In genomic region chr6:127974000-127974399, GRCm38 (mm10) we compare ENCODE assay signal across 9 mouse cellular contexts.
DNase-seq lines count a peak whose midpoint lies in the region; ATAC-seq lines count a peak whose summit lies in the region.
"Had no signal": no experiment of that assay in that cellular context is flagged by ENCODE, and none has a peak within 500 bp of the region (broad histone marks: within the 10 kb centered on the region; RNA-seq: fewer than 3 reads in every experiment).

No protein-coding gene starts in this region.

- no peak for ATAC-seq in heart, embryonic 15.5 days (replicated peaks; ENCODE audit: insufficient number of reproducible peaks, insufficient read depth, low FRiP score, low read depth)
- 0 out of 2 replicates have a peak, but pooled peaks have one; percentile 12 for ATAC-seq in forebrain, embryonic 15.5 days (replicated peaks)
- ATAC-seq in midbrain, embryonic 12.5 days (ENCODE audit: low FRiP score, low read depth): no peak
- no peak for ATAC-seq in megakaryocyte progenitor cell, adult 5-6 weeks (replicated peaks; ENCODE audit: poor library complexity)

- H3K4me2 ChIP-seq in heart, embryonic 15.5 days: no peak overlapping the region
- H3K4me2 ChIP-seq in forebrain, embryonic 15.5 days (replicated peaks): no peak overlapping the region
- H3K4me2 ChIP-seq in midbrain, embryonic 12.5 days (replicated peaks): no peak overlapping the region
- H3K4me2 ChIP-seq: limb, embryonic 13.5 days had no signal

- H3K4me1 ChIP-seq in heart, embryonic 15.5 days (replicated peaks): peaks cover 50% of the 10 kb centered on the region
- H3K4me1 ChIP-seq in forebrain, embryonic 15.5 days: peaks cover 15% of the 10 kb centered on the region
- peaks cover 17% of the 10 kb centered on the region; the same call in 1 of the 2 replicates for H3K4me1 ChIP-seq in midbrain, embryonic 12.5 days

- no peak overlapping the region for H3K9ac ChIP-seq in heart, embryonic 15.5 days
- H3K9ac ChIP-seq in forebrain, embryonic 15.5 days (replicated peaks): no peak overlapping the region
- no peak overlapping the region for H3K9ac ChIP-seq in midbrain, embryonic 12.5 days (replicated peaks)

- no peak for DNase-seq in heart, postnatal 14 days
- peak; percentile 41 for DNase-seq in adrenal gland, postnatal 10 days
- no peak for DNase-seq in liver
- no peak for DNase-seq in kidney, postnatal 36 days

- intact Hi-C loops in heart, postnatal 14 days (cut with DNase I): no loop called here

- no peaks in the 10 kb centered on the region for H3K36me3 ChIP-seq in heart, embryonic 15.5 days
- H3K36me3 ChIP-seq in forebrain, embryonic 15.5 days: no peaks in the 10 kb centered on the region
- H3K36me3 ChIP-seq in midbrain, embryonic 12.5 days: no peaks in the 10 kb centered on the region
- H3K36me3 ChIP-seq: limb, embryonic 13.5 days had no signal

- no peaks in the 10 kb centered on the region for H3K27me3 ChIP-seq in heart, embryonic 15.5 days
- H3K27me3 ChIP-seq in forebrain, embryonic 15.5 days: no peaks in the 10 kb centered on the region
- H3K27me3 ChIP-seq in midbrain, embryonic 12.5 days: no peaks in the 10 kb centered on the region
- H3K27me3 ChIP-seq: limb, embryonic 13.5 days had no signal

- WGBS in heart, embryonic 15.5 days: 42% methylated on average over 9 of the region's 9 CpGs
- 49% methylated on average over 9 of the region's 9 CpGs for WGBS in forebrain, embryonic 15.5 days
- 53% methylated on average over 9 of the region's 9 CpGs for WGBS in midbrain, embryonic 12.5 days

- no peaks in the 10 kb centered on the region for H3K9me3 ChIP-seq in heart, embryonic 15.5 days (replicated peaks)
- H3K9me3 ChIP-seq in forebrain, embryonic 15.5 days: no peaks in the 10 kb centered on the region
- no peaks in the 10 kb centered on the region for H3K9me3 ChIP-seq in midbrain, embryonic 12.5 days
- H3K9me3 ChIP-seq: limb, embryonic 13.5 days had no signal

- no peak overlapping the region for H3K4me3 ChIP-seq in heart, embryonic 15.5 days
- no peak overlapping the region for H3K4me3 ChIP-seq in forebrain, embryonic 15.5 days
- H3K4me3 ChIP-seq in midbrain, embryonic 12.5 days: no peak overlapping the region
- H3K4me3 ChIP-seq: limb, embryonic 13.5 days had no signal

- H3K27ac ChIP-seq in heart, embryonic 15.5 days: peak overlapping the region; percentile 44
- H3K27ac ChIP-seq in forebrain, embryonic 15.5 days (replicated peaks): 0 out of 2 replicates have a peak overlapping the region, but pooled peaks have one; percentile 14
- H3K27ac ChIP-seq in midbrain, embryonic 12.5 days (replicated peaks): 0 out of 2 replicates have a peak overlapping the region, but pooled peaks have one; percentile 0
- H3K27ac ChIP-seq: limb, embryonic 13.5 days had no signal
